23 mouse cellular contexts compared by ENCODE assay signal in genomic region chr11:100261235-100261605, GRCm38 (mm10). TPM values are rescaled to one million over a fixed set of nuclear protein-coding genes. Genes with fewer than 3 reads are reported as not detected.
"Had no signal": no experiment of that assay in that cellular context is flagged by ENCODE, and none has a peak within 500 bp of the region (broad histone marks: within the 10 kb centered on the region; RNA-seq: fewer than 3 reads in every experiment).

No protein-coding gene starts in this region.

- H3K27me3 ChIP-seq: liver, embryonic 13.5 days; lung, embryonic 15.5 days; midbrain, embryonic 13.5 days had no signal

- H3K36me3 ChIP-seq: liver, embryonic 13.5 days; lung, embryonic 15.5 days; midbrain, embryonic 13.5 days; neural tube, embryonic 15.5 days had no signal

- ATAC-seq: liver, postnatal 0 days; midbrain, embryonic 13.5 days had no signal

- H3K4me1 ChIP-seq: liver, embryonic 13.5 days; lung, embryonic 15.5 days; megakaryocyte, embryonic 14.5 days; neural tube, embryonic 15.5 days had no signal

- H3K27ac ChIP-seq: liver, embryonic 13.5 days; lung, embryonic 15.5 days; macrophage; midbrain, embryonic 13.5 days; neural tube, embryonic 15.5 days had no signal

- H3K9me3 ChIP-seq: liver, embryonic 13.5 days; lung, embryonic 15.5 days; megakaryocyte, embryonic 14.5 days; midbrain, embryonic 13.5 days; neural tube, embryonic 15.5 days had no signal

- H3K9ac ChIP-seq: liver, embryonic 13.5 days; liver, postnatal 0 days; lung, embryonic 15.5 days; midbrain, embryonic 13.5 days; neural tube, embryonic 15.5 days had no signal

- H3K4me2 ChIP-seq: liver, embryonic 13.5 days; lung, embryonic 15.5 days; midbrain, embryonic 13.5 days; neural tube, embryonic 15.5 days had no signal

- DNase-seq: kidney, adult 11 months; kidney, postnatal 10 days; left cerebral cortex, postnatal 4 days; liver, embryonic 13.5 days; lung, postnatal 14 days; right cerebral cortex, adult 18-20 months; right cerebral cortex, postnatal 25 days; thymus, postnatal 36 days had no signal

- H3K4me3 ChIP-seq: liver, embryonic 13.5 days; lung, embryonic 15.5 days; megakaryocyte, embryonic 14.5 days; midbrain, embryonic 13.5 days; myocyte; neural tube, embryonic 15.5 days had no signal

RNA-seq across cellular contexts. Expression of gene Krt17, which starts 0.4 kb away (rescaled TPM):
- total RNA-seq: layer of hippocampus, adult 8-10 months; layer of hippocampus, postnatal 14 days; left cerebral cortex, postnatal 10 days; left cerebral cortex, postnatal 4 days had no signal
- polyA plus RNA-seq: macrophage; midbrain, embryonic 13.5 days; myocyte had no signal

RNA-seq across cellular contexts. Expression of gene Krt42, which starts 8.5 kb away (rescaled TPM):
- total RNA-seq: layer of hippocampus, adult 8-10 months; layer of hippocampus, postnatal 14 days; left cerebral cortex, postnatal 10 days; left cerebral cortex, postnatal 4 days had no signal
- polyA plus RNA-seq: kidney, embryonic 14.5 days; large intestine, adult 2 months; liver, embryonic 13.5 days; liver, postnatal 0 days; lung, embryonic 15.5 days; macrophage; midbrain, embryonic 13.5 days; myocyte; neural tube, embryonic 11.5 days; neural tube, embryonic 15.5 days; small intestine, adult 2 months had no signal

RNA-seq across cellular contexts. Expression of gene Krt16, which starts 12.5 kb away (rescaled TPM):
- total RNA-seq: layer of hippocampus, adult 8-10 months; layer of hippocampus, postnatal 14 days; left cerebral cortex, adult 18-20 months; left cerebral cortex, postnatal 10 days; left cerebral cortex, postnatal 4 days had no signal
- polyA plus RNA-seq: kidney, embryonic 14.5 days; liver, embryonic 13.5 days; liver, postnatal 0 days; lung, embryonic 15.5 days; macrophage; midbrain, embryonic 13.5 days; neural tube, embryonic 11.5 days; neural tube, embryonic 15.5 days; small intestine, adult 2 months had no signal

RNA-seq across cellular contexts. Expression of gene Krt14, which starts 53.9 kb away (rescaled TPM):
- total RNA-seq: layer of hippocampus, adult 8-10 months; layer of hippocampus, postnatal 14 days; left cerebral cortex, adult 18-20 months; left cerebral cortex, postnatal 10 days had no signal
- polyA plus RNA-seq: kidney, embryonic 14.5 days; macrophage; small intestine, adult 2 months had no signal
